Mouse (Mus musculus) thymus, adult 2 months (tissue): ENCODE measurements around the gene D5Ertd579e. TPM values are rescaled to one million over a fixed set of nuclear protein-coding genes. Genes with fewer than 3 reads are reported as not detected.

Experiments used
- DNase-seq: peaks from one replicate; pipeline ENCODE4 v3.0.0; 2021
- H3K27ac ChIP-seq: fragments of 200-500 bp; 2 replicates; pipeline ENCODE4 v1.5.1; 2012; ENCODE audit warnings: low read length, control low read depth; ENCODE audit not compliant: control insufficient read depth, insufficient read depth
- H3K27me3 ChIP-seq: fragments of 200-500 bp; 2 replicates; pipeline ENCODE4 v1.6.1; 2012; ENCODE audit warnings: mild to moderate bottlenecking, low read length, moderate library complexity, mixed read lengths; ENCODE audit not compliant: control insufficient read depth, insufficient read depth
- H3K36me3 ChIP-seq: fragments of 200-500 bp; 2 replicates; pipeline ENCODE4 v1.6.1; 2012; ENCODE audit warnings: mild to moderate bottlenecking, low read length, moderate library complexity; ENCODE audit not compliant: control insufficient read depth, insufficient read depth
- H3K4me1 ChIP-seq: fragments of 200-500 bp; replicated peaks from 2 replicates; pipeline ENCODE4 v1.6.1; 2012; ENCODE audit warnings: low read length; ENCODE audit not compliant: control insufficient read depth, insufficient read depth
- H3K4me3 ChIP-seq: fragments of 200-500 bp; 2 replicates; pipeline ENCODE4 v1.5.1; 2012; ENCODE audit warnings: mild to moderate bottlenecking, low read length, control low read depth, moderate library complexity; ENCODE audit not compliant: control insufficient read depth, insufficient read depth
- CTCF ChIP-seq: fragments of 200-500 bp; IDR thresholded peaks from 2 replicates; pipeline ENCODE4 v1.5.1; 2012; ENCODE audit warnings: mild to moderate bottlenecking, control low read depth, low read length, moderate library complexity, borderline replicate concordance; ENCODE audit not compliant: control insufficient read depth, poor library complexity, insufficient read depth; ENCODE audit errors: extremely low read depth
- POLR2A ChIP-seq: fragments of 200-500 bp; IDR thresholded peaks from 2 replicates; pipeline ENCODE4 v1.6.1; 2012; ENCODE audit warnings: mild to moderate bottlenecking, low read length, control low read depth, moderate library complexity; ENCODE audit not compliant: control insufficient read depth, poor library complexity, insufficient read depth; ENCODE audit errors: extremely low read depth
- WGBS: fragments of 180-500 bp; shearing (Covaris S2); methylation state at CpG from one replicate; pipeline ENCODE4 v1.1.7; 2018; 5-methylcytosine and 5-hydroxymethylcytosine counted together
- polyA plus RNA-seq: library from polyadenylated mRNA; depleted of rRNA; stranded (reverse); fragments of >200 nt; gene quantifications from 2 replicates; pipeline ENCODE4 v1.2.3, GENCODE M21; 2012

The D5Ertd579e gene
- polyA plus RNA-seq, 1 experiment = 26.8 TPM

- Histone ChIP-seq H3K4me3 (no peak overlapping the region), H3K36me3 (peaks cover 10% of the 10 kb centered on the region), H3K27me3 (no peaks in the 10 kb centered on the region), H3K27ac (no peak overlapping the region), H3K4me1 (no peaks in the 10 kb centered on the region)
- WGBS = 99% methylated on average over 2 of the region's 2 CpGs
- TF ChIP-seq POLR2A (no peak), CTCF (no peak)
- DNase-seq = no peak
Measured at GRCm38 (mm10) chr5:36608939-36609499, 86.8 kb downstream of the D5Ertd579e start.

GRCm38 (mm10) chr5:36603031-36603430, 92.8 kb downstream of the D5Ertd579e start:
- H3K4me3 ChIP-seq = no peak overlapping the region
- 67% methylated on average over 5 of the region's 5 CpGs for WGBS
- no peaks in the 10 kb centered on the region for H3K27me3 ChIP-seq
- DNase-seq = peak; percentile 63
- no peak overlapping the region for H3K27ac ChIP-seq
- peaks cover 5% of the 10 kb centered on the region; the same call in 1 of the 2 replicates for H3K36me3 ChIP-seq
- no peaks in the 10 kb centered on the region for H3K4me1 ChIP-seq
- peak; percentile 72; the same call in 1 of the 2 replicates for TF ChIP-seq CTCF
- TF ChIP-seq POLR2A = no peak

GRCm38 (mm10) chr5:36602028-36602427, 93.8 kb downstream of the D5Ertd579e start:
- Histone ChIP-seq H3K27me3 (no peaks in the 10 kb centered on the region), H3K36me3 (peaks cover 5% of the 10 kb centered on the region; the same call in 1 of the 2 replicates), H3K4me1 (no peaks in the 10 kb centered on the region), H3K27ac (no peak overlapping the region), H3K4me3 (no peak overlapping the region)
- no peak for DNase-seq
- WGBS = 97% methylated on average over 9 of the region's 9 CpGs
- TF ChIP-seq CTCF (no peak), POLR2A (no peak)

- DNase-seq = no peak
- Histone ChIP-seq H3K36me3 (peaks cover 5% of the 10 kb centered on the region; the same call in 1 of the 2 replicates), H3K4me3 (no peak overlapping the region), H3K27me3 (no peaks in the 10 kb centered on the region), H3K4me1 (no peaks in the 10 kb centered on the region), H3K27ac (no peak overlapping the region)
- WGBS = 69% methylated on average over 7 of the region's 7 CpGs
- TF ChIP-seq POLR2A = no peak
- TF ChIP-seq CTCF = no peak
Measured at GRCm38 (mm10) chr5:36601492-36601891, 94.3 kb downstream of the D5Ertd579e start.

GRCm38 (mm10) chr5:36598883-36599282, 96.9 kb downstream of the D5Ertd579e start:
- Histone ChIP-seq H3K4me1 (no peaks in the 10 kb centered on the region), H3K27me3 (no peaks in the 10 kb centered on the region), H3K36me3 (0 out of 2 replicates have a peak, but pooled peaks cover 5% of the 10 kb centered on the region), H3K4me3 (no peak overlapping the region), H3K27ac (no peak overlapping the region)
- WGBS = 86% methylated on average over 1 of the region's 1 CpGs
- DNase-seq = no peak
- TF ChIP-seq CTCF (no peak), POLR2A (no peak)

GRCm38 (mm10) chr5:36597653-36598052, 98.2 kb downstream of the D5Ertd579e start:
- Histone ChIP-seq H3K36me3 (0 out of 2 replicates have a peak, but pooled peaks cover 5% of the 10 kb centered on the region), H3K27ac (no peak overlapping the region), H3K4me1 (no peaks in the 10 kb centered on the region), H3K4me3 (no peak overlapping the region), H3K27me3 (no peaks in the 10 kb centered on the region)
- 51% methylated on average over 4 of the region's 4 CpGs for WGBS
- no peak for DNase-seq
- TF ChIP-seq POLR2A (no peak), CTCF (no peak)
